Mouse (Mus musculus): ENCODE data around the gene Tmem150b. TPM values are rescaled to one million over a fixed set of nuclear protein-coding genes. Genes with fewer than 3 reads are reported as not detected.

Gene Tmem150b
- polyA plus RNA-seq, 1 experiment: 122 TPM

DNA sequence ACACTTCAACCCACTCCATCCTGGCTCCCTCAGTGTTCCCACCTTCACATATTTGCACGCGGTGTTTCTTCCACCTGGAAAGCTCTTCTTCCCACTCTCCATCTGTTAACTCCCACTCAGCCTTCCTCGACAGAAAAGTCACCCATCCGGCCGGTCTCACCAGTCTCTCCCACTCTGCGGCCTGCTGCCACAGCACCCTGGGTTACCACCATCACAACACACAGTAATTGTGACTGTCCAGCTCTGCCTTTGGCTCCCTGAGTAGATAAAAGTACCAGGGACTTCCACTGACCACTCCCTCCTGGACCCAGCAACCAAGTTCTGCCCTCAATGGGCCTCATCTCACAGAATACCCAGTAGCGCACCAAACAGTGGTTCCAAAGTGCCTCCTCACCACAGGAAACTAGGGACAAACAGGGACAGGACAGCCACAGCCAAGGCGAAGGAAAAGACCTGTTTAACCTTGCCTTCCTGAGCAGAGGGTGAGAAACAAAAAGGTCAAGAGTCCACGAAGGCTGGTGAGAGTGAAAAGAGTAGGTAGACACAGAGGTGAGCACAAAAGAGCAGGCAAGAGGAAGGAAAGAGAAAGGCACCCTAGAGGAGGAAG lies 67.4 kb downstream of the Tmem150b start:
- Histone ChIP-seq H3K4me1 (ENCODE audit: control insufficient read depth, insufficient read depth, insufficient read length, low read length) (peaks cover 27% of the 10 kb centered on the region; the same call in 1 of the 2 replicates), H3K36me3 (ENCODE audit: control insufficient read depth, insufficient read depth, low read length) (peaks cover 9% of the 10 kb centered on the region), H3K27ac (ENCODE audit: insufficient read depth, low read depth, low read length) (peak overlapping the region; percentile 85), H3K27me3 (ENCODE audit: control insufficient read depth, insufficient read depth, low read length) (no peaks in the 10 kb centered on the region), H3K4me3 (ENCODE audit: low read depth, low read length) (peak overlapping the region; percentile 93)
- 5% methylated on average over 9 of the region's 9 CpGs for WGBS
- no peak for TF ChIP-seq CTCF (IDR thresholded peaks at IDR 0.05; ENCODE audit: extremely low read depth, insufficient read length, insufficient replicate concordance, low read depth, low read length)
- TF ChIP-seq POLR2A (IDR thresholded peaks at IDR 0.05; ENCODE audit: low read depth, low read length): no peak

Other genes starting within 250 kb of the Tmem150b start
- gene Ppp1r12c, start 223.6 kb downstream of the Tmem150b start, polyA plus RNA-seq (2012; rRNA removed): 58.0 and 59.2 TPM in 2 replicates
- 0.22 and 0.58 TPM in 2 replicates for gene Tnnt1, start 208.9 kb downstream of the Tmem150b start, polyA plus RNA-seq (2012; rRNA removed)
- gene Tnni3, start 201.0 kb downstream of the Tmem150b start, polyA plus RNA-seq (2012; rRNA removed): 0.43 and 1.4 TPM in 2 replicates
- 1.1 and 1.9 TPM in 2 replicates for gene Dnaaf3, start 192.8 kb downstream of the Tmem150b start, polyA plus RNA-seq (2012; rRNA removed)
- 4.6 and 9.4 TPM in 2 replicates for gene Syt5, start 177.7 kb downstream of the Tmem150b start, polyA plus RNA-seq (2012; rRNA removed)
- 52.0 and 151 TPM in 2 replicates for gene Ptprh, start 121.2 kb downstream of the Tmem150b start, polyA plus RNA-seq (2012; rRNA removed)
- 65.5 and 261 TPM in 2 replicates for gene Tmem86b, start 93.8 kb downstream of the Tmem150b start, polyA plus RNA-seq (2012; rRNA removed)
- 69.9 and 142 TPM in 2 replicates for gene Ppp6r1, start 66.2 kb downstream of the Tmem150b start, polyA plus RNA-seq (2012; rRNA removed)
- gene Hspbp1, start 40.2 kb downstream of the Tmem150b start, polyA plus RNA-seq (2012; rRNA removed): 23.4 and 29.0 TPM in 2 replicates
- gene Brsk1, start 34.6 kb downstream of the Tmem150b start, polyA plus RNA-seq (2012; rRNA removed): 1.6 and 1.9 TPM in 2 replicates
- gene Kmt5c, start 14.9 kb upstream of the Tmem150b start, polyA plus RNA-seq (2012; rRNA removed): 94.7 and 254 TPM in 2 replicates
- 5.7 and 45.8 TPM in 2 replicates for gene Cox6b2, start 27.8 kb upstream of the Tmem150b start, polyA plus RNA-seq (2012; rRNA removed)
- not detected in 2 replicates for gene Fam71e2, start 46.1 kb upstream of the Tmem150b start, polyA plus RNA-seq (2012; rRNA removed)
- gene Il11, start 57.6 kb upstream of the Tmem150b start, polyA plus RNA-seq (2012; rRNA removed): 0.25 and 0.32 TPM in 2 replicates
- not detected in 2 replicates for gene Tmem190, start 57.7 kb upstream of the Tmem150b start, polyA plus RNA-seq (2012; rRNA removed)
- 225 and 544 TPM in 2 replicates for gene Tmem238, start 64.4 kb upstream of the Tmem150b start, polyA plus RNA-seq (2012; rRNA removed)
- 141 and 355 TPM in 2 replicates for gene Rpl28, start 67.6 kb upstream of the Tmem150b start, polyA plus RNA-seq (2012; rRNA removed)
- 78.5 and 131 TPM in 2 replicates for gene Ube2s, start 87.3 kb upstream of the Tmem150b start, polyA plus RNA-seq (2012; rRNA removed)
- 0.48 and 0.83 TPM in 2 replicates for gene Shisa7, start 119.4 kb upstream of the Tmem150b start, polyA plus RNA-seq (2012; rRNA removed)
- gene Isoc2b, start 145.0 kb upstream of the Tmem150b start, polyA plus RNA-seq (2012; rRNA removed): 12.4 and 18.9 TPM in 2 replicates
- 13.4 and 15.5 TPM in 2 replicates for gene Isoc2a, start 151.9 kb upstream of the Tmem150b start, polyA plus RNA-seq (2012; rRNA removed)
- not detected in 2 replicates for gene Gm36210, start 181.3 kb upstream of the Tmem150b start, polyA plus RNA-seq (2012; rRNA removed)
- 15.7 and 41.4 TPM in 2 replicates for gene Zfp628, start 190.0 kb upstream of the Tmem150b start, polyA plus RNA-seq (2012; rRNA removed)
- 4.3 and 6.2 TPM in 2 replicates for gene Nat14, start 196.8 kb upstream of the Tmem150b start, polyA plus RNA-seq (2012; rRNA removed)
- 3.3 and 4.5 TPM in 2 replicates for gene Ssc5d, start 200.5 kb upstream of the Tmem150b start, polyA plus RNA-seq (2012; rRNA removed)
- gene Sbk2, start 239.2 kb upstream of the Tmem150b start, polyA plus RNA-seq (2012; rRNA removed): 0.06 and 0.11 TPM in 2 replicates
- gene Sbk3, start 245.9 kb upstream of the Tmem150b start, polyA plus RNA-seq (2012; rRNA removed): not detected in 2 replicates